Mouse (Mus musculus): Measurements from ENCODE around the gene U2af2.
"Not testable (repeated sequence)": the region's sequence is repeated elsewhere in the genome, so short reads cannot be mapped to it uniquely, and the experiment has no call there.

Gene U2af2

GRCm38 (mm10) chr7:5061774-5062359 is at the start of gene U2af2:
U2af2 (plus strand) TSS chr7:5062143.
- peak; percentile 92 to 93 for DNase-seq

GRCm38 (mm10) chr7:5012681-5013513 is 49.0 kb upstream of the U2af2 start:
- no peak for DNase-seq

- peak; percentile 91 to 98 for DNase-seq
These were observed 47.5 kb upstream of the U2af2 start, which contains the start of the genes Zfp524 and Fiz1 for GRCm38 (mm10) chr7:5014251-5015117. Zfp524 (plus strand) TSS chr7:5014415. Fiz1 (minus strand) TSS chr7:5014697.

- peak; percentile 92 to 93 for DNase-seq
These were observed 46.6 kb upstream of the U2af2 start, which contains the start of gene Gm44973 for GRCm38 (mm10) chr7:5015118-5016001. Gm44973 (plus strand) TSS chr7:5015496.

GRCm38 (mm10) chr7:5016057-5016456 is 45.9 kb upstream of the U2af2 start:
- DNase-seq: no peak

- DNase-seq: no peak
These were observed 45.0 kb upstream of the U2af2 start for GRCm38 (mm10) chr7:5016920-5017319.

GRCm38 (mm10) chr7:5017352-5017751 is 44.6 kb upstream of the U2af2 start:
- DNase-seq: no peak

GRCm38 (mm10) chr7:5017931-5018330 is 44.0 kb upstream of the U2af2 start:
- no peak for DNase-seq

- not testable (repeated sequence) for DNase-seq
These were observed 42.4 kb upstream of the U2af2 start for GRCm38 (mm10) chr7:5019576-5019975.

GRCm38 (mm10) chr7:5020000-5020681 is 41.8 kb upstream of the U2af2 start, which contains the start of the genes Zfp865 and Ccdc106:
Zfp865 (plus strand) TSS chr7:5020376.
Ccdc106 (plus strand) TSS chr7:5020553.
- DNase-seq: peak; percentile 96 to 99

GRCm38 (mm10) chr7:5020685-5021084 is 41.3 kb upstream of the U2af2 start:
- no peak for DNase-seq

- DNase-seq: no peak
These were observed 40.7 kb upstream of the U2af2 start for GRCm38 (mm10) chr7:5021197-5021596.

GRCm38 (mm10) chr7:5029543-5029942 is 32.4 kb upstream of the U2af2 start:
- no peak for DNase-seq

GRCm38 (mm10) chr7:5029946-5030345 is 32.0 kb upstream of the U2af2 start:
- DNase-seq: no peak

GRCm38 (mm10) chr7:5030554-5031275 is 31.2 kb upstream of the U2af2 start:
- DNase-seq: no peak

GRCm38 (mm10) chr7:5031496-5031895 is 30.4 kb upstream of the U2af2 start:
- DNase-seq: no peak

- DNase-seq: no peak
These were observed 28.1 kb upstream of the U2af2 start, which contains the start of gene 4632433K11Rik for GRCm38 (mm10) chr7:5033818-5034217. 4632433K11Rik (plus strand) TSS chr7:5034118.

- DNase-seq: no peak
These were observed 26.3 kb upstream of the U2af2 start for GRCm38 (mm10) chr7:5035628-5036027.

GRCm38 (mm10) chr7:5036136-5036535 is 25.8 kb upstream of the U2af2 start:
- DNase-seq: no peak

- DNase-seq: no peak
These were observed 24.9 kb upstream of the U2af2 start for GRCm38 (mm10) chr7:5037026-5037425.

All from spleen, adult 18-20 months (tissue).